Mouse (Mus musculus): Measurements from ENCODE around the gene Dock9.
A peak's percentile ranks its signal among the peaks of the same experiment; 100 is the strongest.

Gene Dock9

GRCm38 (mm10) chr14:121585906-121586765, 211.5 kb downstream of the Dock9 start:
- no peak for DNase-seq (ENCODE audit: low spot score in 2 of 2)

- peak in 1 of 2 experiments; percentile 27 for DNase-seq (ENCODE audit: low spot score in 2 of 2)
These were observed 218.6 kb downstream of the Dock9 start for GRCm38 (mm10) chr14:121579055-121579454.

- DNase-seq (ENCODE audit: low spot score in 2 of 2) = no peak
These were observed 224.2 kb downstream of the Dock9 start for GRCm38 (mm10) chr14:121573391-121573790.

GRCm38 (mm10) chr14:121566794-121567201, 230.8 kb downstream of the Dock9 start:
- DNase-seq (ENCODE audit: low spot score in 2 of 2) = no peak

GRCm38 (mm10) chr14:121565930-121566329, 231.7 kb downstream of the Dock9 start:
- no peak for DNase-seq (ENCODE audit: low spot score in 2 of 2)

GRCm38 (mm10) chr14:121564656-121565055, 233.0 kb downstream of the Dock9 start:
- DNase-seq (ENCODE audit: low spot score in 2 of 2) = no peak

GRCm38 (mm10) chr14:121563954-121564353, 233.7 kb downstream of the Dock9 start:
- DNase-seq (ENCODE audit: low spot score in 2 of 2) = no peak

GRCm38 (mm10) chr14:121559026-121559425, 238.6 kb downstream of the Dock9 start:
- no peak for DNase-seq (ENCODE audit: low spot score in 2 of 2)

GRCm38 (mm10) chr14:121556401-121557315, 241.0 kb downstream of the Dock9 start:
- DNase-seq (ENCODE audit: low spot score in 2 of 2) = no peak

GRCm38 (mm10) chr14:121553785-121554184, 243.9 kb downstream of the Dock9 start:
- no peak for DNase-seq (ENCODE audit: low spot score in 2 of 2)

GRCm38 (mm10) chr14:121552586-121552985, 245.1 kb downstream of the Dock9 start:
- DNase-seq (ENCODE audit: low spot score in 2 of 2) = no peak

GRCm38 (mm10) chr14:121549834-121550233, 247.8 kb downstream of the Dock9 start:
- DNase-seq (ENCODE audit: low spot score in 2 of 2) = no peak

- no peak for DNase-seq (ENCODE audit: low spot score in 2 of 2)
These were observed 249.9 kb downstream of the Dock9 start for GRCm38 (mm10) chr14:121547745-121548144.

- no peak for DNase-seq (ENCODE audit: low spot score in 2 of 2)
These were observed 251.0 kb downstream of the Dock9 start for GRCm38 (mm10) chr14:121546621-121547020.

GRCm38 (mm10) chr14:121545551-121546331, 251.9 kb downstream of the Dock9 start:
- DNase-seq (ENCODE audit: low spot score in 2 of 2) = no peak

- no peak for DNase-seq (ENCODE audit: low spot score in 2 of 2)
These were observed 256.4 kb downstream of the Dock9 start for GRCm38 (mm10) chr14:121541262-121541661.

GRCm38 (mm10) chr14:121534501-121534900, 263.1 kb downstream of the Dock9 start:
- DNase-seq (ENCODE audit: low spot score in 2 of 2) = no peak

- no peak for DNase-seq (ENCODE audit: low spot score in 2 of 2)
These were observed 266.8 kb downstream of the Dock9 start for GRCm38 (mm10) chr14:121530853-121531252.

GRCm38 (mm10) chr14:121527883-121528282, 269.8 kb downstream of the Dock9 start:
- no peak for DNase-seq (ENCODE audit: low spot score in 2 of 2)

- no peak for DNase-seq (ENCODE audit: low spot score in 2 of 2)
These were observed 270.4 kb downstream of the Dock9 start for GRCm38 (mm10) chr14:121527201-121527600.

GRCm38 (mm10) chr14:121521709-121522108, 275.9 kb downstream of the Dock9 start:
- no peak for DNase-seq (ENCODE audit: low spot score in 2 of 2)

GRCm38 (mm10) chr14:121516881-121517280, 280.8 kb downstream of the Dock9 start:
- no peak for DNase-seq (ENCODE audit: low spot score in 2 of 2)
